Mouse (Mus musculus): ENCODE measurements around the gene Zfp654. TPM values are rescaled to one million over a fixed set of nuclear protein-coding genes. Genes with fewer than 3 reads are reported as not detected.

Zfp654 gene
- polyA plus RNA-seq (2014; fragmentation: Illumina TruSeq; extraction: RNeasy Lipid Tissue Mini Kit (QIAGEN cat#74804); ENCODE audit: insufficient read depth, low read depth, low replicate concordance) = 4.5 TPM

DNA sequence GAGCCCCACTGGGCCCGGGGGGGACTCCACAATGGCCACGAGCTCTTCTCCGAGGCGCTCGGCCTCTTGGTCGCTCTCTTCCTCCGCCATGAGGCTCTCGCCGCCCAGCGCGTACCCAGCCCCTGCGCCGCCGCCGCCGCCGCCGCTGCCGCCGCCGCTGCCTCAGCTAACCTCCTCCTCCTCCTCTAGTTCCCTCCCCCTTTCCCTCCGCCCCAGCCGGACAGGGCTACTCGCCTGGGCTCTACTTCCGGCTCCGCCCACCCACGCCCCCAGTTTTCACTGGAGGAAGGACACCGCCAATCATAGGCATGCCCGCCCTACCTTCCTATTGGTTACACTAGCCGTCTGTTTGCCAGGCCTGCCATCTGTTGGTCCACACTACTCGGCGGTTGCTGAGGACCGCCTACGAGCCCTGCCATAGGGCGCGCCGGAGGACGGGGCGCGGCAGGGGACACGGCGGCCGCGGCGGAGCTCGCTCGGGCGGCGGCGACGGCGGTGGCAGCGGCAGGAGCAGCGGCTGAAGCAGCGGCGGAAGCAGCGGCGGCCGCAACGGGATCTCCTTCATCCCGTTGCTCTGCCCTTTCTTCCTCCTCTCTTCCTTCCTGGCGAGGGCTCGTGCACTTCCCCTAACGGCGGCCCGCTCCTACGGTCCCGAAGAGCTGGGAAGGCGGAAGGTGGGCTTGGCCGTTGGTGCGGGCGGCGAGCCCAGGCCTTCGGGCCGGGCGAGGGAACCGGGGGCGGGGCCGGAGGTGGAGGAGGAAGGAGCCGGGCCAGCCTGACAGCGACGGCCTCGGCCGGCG is at the start of gene Zfp654, which contains the start of gene Cggbp1:
Zfp654 (minus strand) TSS at position 90 of the 800 bp plus-strand sequence.
Cggbp1 (plus strand) TSS at position 434 of the 800 bp plus-strand sequence.

DNA sequence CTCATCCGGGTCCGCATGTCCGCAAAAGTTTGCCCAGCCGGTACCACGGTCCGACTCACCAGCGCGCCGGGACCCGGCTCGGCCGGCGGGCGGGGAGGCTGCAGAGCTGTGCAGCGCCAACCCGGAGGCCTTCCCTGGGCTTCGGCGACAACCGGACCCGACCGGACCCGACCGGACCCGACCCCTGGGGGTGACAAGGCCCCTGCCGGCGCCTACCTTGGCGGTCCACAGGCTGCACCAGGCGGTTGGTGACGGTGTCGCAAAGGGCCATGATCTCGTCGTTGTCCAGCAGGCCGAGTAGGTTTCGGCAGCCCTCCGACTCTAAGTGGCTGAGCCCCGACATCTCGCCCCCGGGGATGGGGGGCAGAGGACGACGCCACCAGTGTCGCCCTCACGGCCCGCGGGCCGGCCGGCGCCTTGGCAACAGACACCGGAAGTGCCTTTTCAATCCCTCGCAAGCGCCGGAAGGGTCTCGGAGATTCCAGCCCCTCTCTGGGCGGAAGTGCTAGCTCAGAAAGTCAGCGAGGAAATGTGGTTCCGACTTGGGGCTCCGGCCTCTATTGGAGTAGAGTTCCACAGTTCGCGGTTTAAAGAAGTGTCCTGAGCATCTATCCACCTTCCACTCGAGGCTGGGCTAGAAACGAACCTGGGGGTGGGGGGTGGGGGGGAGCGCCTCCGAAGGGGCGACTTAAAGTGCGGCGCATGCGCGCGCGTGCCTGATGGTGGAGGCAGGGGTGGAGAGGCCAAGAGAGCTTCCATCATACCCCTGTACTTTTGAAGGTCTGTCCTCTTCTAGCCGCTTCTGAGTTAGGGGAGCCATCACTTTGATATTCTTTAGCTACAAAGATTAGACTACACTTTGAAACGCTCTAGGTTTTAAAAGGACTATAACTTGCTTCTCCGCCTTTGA is 80.7 kb downstream of the Zfp654 start, which contains the start of gene 4930453N24Rik:
4930453N24Rik (minus strand) TSS at position 641 of the 910 bp plus-strand sequence.

Other genes with a start within 250 kb of the Zfp654 start
- not detected for gene Csnka2ip, start 249.2 kb downstream of the Zfp654 start, polyA plus RNA-seq (2014; fragmentation: Illumina TruSeq; extraction: RNeasy Lipid Tissue Mini Kit (QIAGEN cat#74804); ENCODE audit: insufficient read depth, low read depth, low replicate concordance)
- 24.6 TPM for gene 4930453N24Rik, start 80.5 kb downstream of the Zfp654 start, polyA plus RNA-seq (2014; fragmentation: Illumina TruSeq; extraction: RNeasy Lipid Tissue Mini Kit (QIAGEN cat#74804); ENCODE audit: insufficient read depth, low read depth, low replicate concordance)
- 35.5 TPM for gene Cggbp1, start 344 bp upstream of the Zfp654 start, polyA plus RNA-seq (2014; fragmentation: Illumina TruSeq; extraction: RNeasy Lipid Tissue Mini Kit (QIAGEN cat#74804); ENCODE audit: insufficient read depth, low read depth, low replicate concordance)